31 mouse cellular contexts compared by ENCODE assay signal in the genomic region with DNA sequence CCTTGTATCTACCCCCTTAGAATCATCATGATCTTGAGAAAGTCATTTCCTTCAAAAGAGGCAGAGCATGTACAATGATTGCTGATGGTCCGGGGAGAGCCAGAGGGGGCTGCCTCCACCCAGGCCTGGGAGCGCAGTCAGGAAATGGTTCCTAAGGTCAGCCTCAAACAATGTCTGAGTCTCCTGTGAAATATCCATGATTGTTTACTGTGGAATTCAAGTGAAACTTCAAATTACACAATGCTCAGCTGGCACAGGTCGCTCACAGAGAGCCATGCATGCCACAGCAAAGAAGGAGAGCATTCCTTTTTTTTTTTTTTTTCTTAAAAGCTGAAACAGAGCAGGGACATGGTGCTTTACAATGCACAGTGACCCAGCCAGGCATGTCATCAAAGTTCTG. TPM values are rescaled to one million over a fixed set of nuclear protein-coding genes. Genes with fewer than 3 reads are reported as not detected.
DNase-seq lines count a peak whose midpoint lies in the region; ATAC-seq and TF ChIP-seq lines count a peak whose summit lies in the region.
"Had no signal": no experiment of that assay in that cellular context is flagged by ENCODE, and none has a peak within 500 bp of the region (broad histone marks: within the 10 kb centered on the region; RNA-seq: fewer than 3 reads in every experiment).

No protein-coding gene starts in this region.

- no peak overlapping the region for H3K9ac ChIP-seq in forebrain, embryonic 15.5 days (replicated peaks)
- H3K9ac ChIP-seq in forebrain, embryonic 12.5 days, result no peak overlapping the region
- no peak overlapping the region for H3K9ac ChIP-seq in lung, postnatal 0 days (replicated peaks; ENCODE audit: low read depth)
- H3K9ac ChIP-seq: hindbrain, embryonic 14.5 days; limb, embryonic 12.5 days; liver, embryonic 12.5 days; liver, postnatal 0 days; midbrain, embryonic 12.5 days; neural tube, embryonic 13.5 days had no signal

- H3K27me3 ChIP-seq in forebrain, embryonic 15.5 days, result no peaks in the 10 kb centered on the region
- no peaks in the 10 kb centered on the region for H3K27me3 ChIP-seq in forebrain, embryonic 12.5 days
- no peaks in the 10 kb centered on the region for H3K27me3 ChIP-seq in lung, postnatal 0 days (replicated peaks; ENCODE audit: insufficient read depth, low read length)
- H3K27me3 ChIP-seq: CH12.LX; limb, embryonic 12.5 days; liver, embryonic 12.5 days; neural tube, embryonic 13.5 days had no signal

- no peaks in the 10 kb centered on the region for H3K9me3 ChIP-seq in forebrain, embryonic 15.5 days
- no peaks in the 10 kb centered on the region for H3K9me3 ChIP-seq in forebrain, embryonic 12.5 days
- no peaks in the 10 kb centered on the region for H3K9me3 ChIP-seq in lung, postnatal 0 days (ENCODE audit: low read length)
- H3K9me3 ChIP-seq: limb, embryonic 12.5 days; liver, embryonic 12.5 days; midbrain, embryonic 12.5 days; neural tube, embryonic 13.5 days had no signal

- ATAC-seq in forebrain, embryonic 15.5 days (replicated peaks), result no peak
- ATAC-seq in forebrain, embryonic 12.5 days (ENCODE audit: low FRiP score), result no peak
- peak; percentile 65 for ATAC-seq in lung, postnatal 0 days
- ATAC-seq: intestine, postnatal 0 days; liver, embryonic 12.5 days; liver, postnatal 0 days had no signal

- peaks cover 34% of the 10 kb centered on the region for H3K4me1 ChIP-seq in forebrain, embryonic 15.5 days
- H3K4me1 ChIP-seq in forebrain, embryonic 12.5 days, result peaks cover 27% of the 10 kb centered on the region
- no peaks in the 10 kb centered on the region for H3K4me1 ChIP-seq in lung, postnatal 0 days (ENCODE audit: insufficient read depth, low read depth, low read length)
- H3K4me1 ChIP-seq: liver, embryonic 12.5 days had no signal

- peak overlapping the region; percentile 83 for H3K27ac ChIP-seq in forebrain, embryonic 15.5 days (replicated peaks)
- no peak overlapping the region; the same call in 1 of the 2 replicates for H3K27ac ChIP-seq in forebrain, embryonic 12.5 days
- H3K27ac ChIP-seq in lung, postnatal 0 days (ENCODE audit: low read length), result no peak overlapping the region
- H3K27ac ChIP-seq: hindbrain, embryonic 14.5 days; left cerebral cortex, adult 2 months; limb, embryonic 12.5 days; liver, embryonic 12.5 days; midbrain, embryonic 12.5 days; neural tube, embryonic 13.5 days; stomach, postnatal 0 days had no signal

- TF ChIP-seq EP300 in lung, postnatal 0 days (IDR thresholded peaks at IDR 0.05), result peak; percentile 42

- no peak overlapping the region for H3K4me3 ChIP-seq in forebrain, embryonic 15.5 days
- H3K4me3 ChIP-seq in forebrain, embryonic 12.5 days (replicated peaks), result no peak overlapping the region
- H3K4me3 ChIP-seq in lung, postnatal 0 days (ENCODE audit: low read depth, low read length), result no peak overlapping the region
- H3K4me3 ChIP-seq: left cerebral cortex, adult 2 months; limb, embryonic 12.5 days; liver, embryonic 12.5 days; megakaryocyte, embryonic 14.5 days; midbrain, embryonic 12.5 days; neural tube, embryonic 13.5 days had no signal

- 81% methylated on average over 3 of the region's 3 CpGs for WGBS in forebrain, embryonic 15.5 days
- WGBS in forebrain, embryonic 12.5 days, result 89% methylated on average over 3 of the region's 3 CpGs
- 42% methylated on average over 3 of the region's 3 CpGs for WGBS in lung, postnatal 0 days

- no peak for TF ChIP-seq CTCF in lung, postnatal 0 days (IDR thresholded peaks at IDR 0.05)

- H3K4me2 ChIP-seq in forebrain, embryonic 15.5 days (replicated peaks), result no peak overlapping the region
- H3K4me2 ChIP-seq in forebrain, embryonic 12.5 days, result no peak overlapping the region
- no peak overlapping the region for H3K4me2 ChIP-seq in lung, postnatal 0 days (replicated peaks; ENCODE audit: low read depth, low read length)
- H3K4me2 ChIP-seq: heart, embryonic 11.5 days; hindbrain, embryonic 14.5 days; limb, embryonic 12.5 days; liver, embryonic 12.5 days; midbrain, embryonic 12.5 days; neural tube, embryonic 13.5 days had no signal

- H3K36me3 ChIP-seq in forebrain, embryonic 15.5 days, result 0 out of 2 replicates have a peak, but pooled peaks cover 3% of the 10 kb centered on the region
- peaks cover 13% of the 10 kb centered on the region; the same call in 1 of the 2 replicates for H3K36me3 ChIP-seq in forebrain, embryonic 12.5 days (replicated peaks)
- H3K36me3 ChIP-seq in lung, postnatal 0 days (ENCODE audit: insufficient read depth, low read length), result no peaks in the 10 kb centered on the region
- H3K36me3 ChIP-seq: limb, embryonic 12.5 days; midbrain, embryonic 12.5 days had no signal

- DNase-seq in lung, postnatal 0 days (ENCODE audit: low spot score), result peak; percentile 37
- DNase-seq in lung, postnatal 25 days (ENCODE audit: low spot score), result no peak
- DNase-seq in NIH3T3 (ENCODE audit: low read depth), result peak; percentile 60
- peak; percentile 78 for DNase-seq in fibroblast of lung, adult 2 months (ENCODE audit: low read depth)
- DNase-seq in adrenal gland, adult 8-10 months, result no peak
- DNase-seq: B cell, adult 2 months; cerebellum, adult 9-10 months; cerebellum, postnatal 36 days; gastrocnemius, postnatal 25 days; heart, adult 11 months; heart, postnatal 4 days; kidney, adult 9 months; kidney, postnatal 14 days; liver, postnatal 0 days; lung, postnatal 14 days; right cerebral cortex, postnatal 4 days; thymus, adult 18-20 months; thymus, postnatal 25 days had no signal

RNA-seq across cellular contexts. Expression of a gene that starts 30.2 kb away (rescaled TPM):
- polyA plus RNA-seq in forebrain, embryonic 15.5 days (2015; fragmentation: Nextera tagmentation; extraction: Ambion mirVana), result 41.3 and 42.4 TPM in 2 replicates
- polyA plus RNA-seq in forebrain, embryonic 12.5 days (2016; fragmentation: Nextera tagmentation; extraction: Ambion mirVana), result 50.7 and 50.8 TPM in 2 replicates
- 54.3 and 63.5 TPM in 2 replicates for polyA plus RNA-seq in lung, postnatal 0 days (2015; fragmentation: Nextera tagmentation; extraction: Ambion mirVana)
- 10 to 100 TPM; 21.8 to 25.1 (median 23.4) TPM for total RNA-seq in adrenal gland, adult 8-10 months (2022)

RNA-seq across cellular contexts. Expression of a gene that starts 45.4 kb away (rescaled TPM):
- polyA plus RNA-seq in forebrain, embryonic 15.5 days (2015; fragmentation: Nextera tagmentation; extraction: Ambion mirVana), result 71.1 and 80.1 TPM in 2 replicates
- polyA plus RNA-seq in forebrain, embryonic 12.5 days (2016; fragmentation: Nextera tagmentation; extraction: Ambion mirVana), result 63.0 and 64.4 TPM in 2 replicates
- polyA plus RNA-seq in lung, postnatal 0 days (2015; fragmentation: Nextera tagmentation; extraction: Ambion mirVana), result 40.2 and 47.6 TPM in 2 replicates
- total RNA-seq in adrenal gland, adult 8-10 months (2022), result 10 to 100 TPM; 17.4 to 25.4 (median 22.4) TPM

Comparison
In these comparisons a context has a peak if more than half of its experiments do, and no peak if none do; other contexts are left out.
1. DNase-seq: peak in lung, postnatal 0 days (single experiment), NIH3T3 (single experiment) and fibroblast of lung, adult 2 months (single experiment); none in lung, postnatal 25 days (single experiment) and adrenal gland, adult 8-10 months (single experiment).